ENCODE assay signal across 7 mouse cellular contexts in the genomic region with DNA sequence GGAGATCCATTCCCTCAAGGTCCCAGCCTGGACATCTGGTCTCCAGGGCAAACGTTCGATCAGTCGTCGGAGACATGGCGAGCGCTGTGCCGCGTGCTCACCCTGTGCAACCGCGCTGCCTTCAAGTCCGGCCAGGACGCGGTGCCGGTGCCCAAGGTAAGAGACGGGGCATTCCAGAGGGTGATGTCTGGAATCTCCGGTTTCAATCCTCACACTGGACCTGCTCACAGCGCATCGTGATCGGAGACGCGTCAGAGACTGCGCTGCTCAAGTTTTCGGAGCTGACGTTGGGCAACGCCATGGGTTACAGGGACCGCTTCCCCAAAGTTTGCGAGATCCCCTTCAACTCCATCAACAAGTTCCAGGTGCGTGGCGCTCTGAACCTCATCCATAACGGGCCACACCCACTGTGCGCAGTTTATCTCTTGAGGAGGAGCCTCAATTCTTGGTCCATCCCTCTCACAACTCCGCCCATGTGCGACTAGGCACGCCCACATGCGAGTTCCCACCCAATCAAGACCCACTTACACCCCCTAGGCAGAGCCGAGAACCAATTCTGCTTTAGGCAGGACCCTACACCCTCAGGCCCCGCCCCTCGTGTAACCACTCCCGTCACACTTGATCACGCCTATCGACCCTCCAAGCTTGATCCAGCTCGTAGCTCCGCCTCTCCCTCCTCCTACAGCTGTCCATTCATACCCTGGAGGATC. TPM values are rescaled to one million over a fixed set of nuclear protein-coding genes. Genes with fewer than 3 reads are reported as not detected.
DNase-seq lines count a peak whose midpoint lies in the region; ATAC-seq and TF ChIP-seq lines count a peak whose summit lies in the region.

No protein-coding gene starts in this region.

- H3K4me2 ChIP-seq in intestine, postnatal 0 days (replicated peaks; ENCODE audit: low read depth), result peak overlapping the region; percentile 66
- H3K4me2 ChIP-seq in limb, embryonic 11.5 days (ENCODE audit: low read depth, severe bottlenecking), result peak overlapping the region; percentile 52
- H3K4me2 ChIP-seq in midbrain, embryonic 12.5 days (replicated peaks), result peak overlapping the region; percentile 55

- H3K9ac ChIP-seq in intestine, postnatal 0 days (ENCODE audit: low read depth, low read length), result no peak overlapping the region
- no peak overlapping the region for H3K9ac ChIP-seq in limb, embryonic 11.5 days (ENCODE audit: low read length)
- H3K9ac ChIP-seq in midbrain, embryonic 12.5 days (replicated peaks), result no peak overlapping the region; the same call in 1 of the 2 replicates

- H3K4me1 ChIP-seq in intestine, postnatal 0 days (replicated peaks; ENCODE audit: control insufficient read depth, insufficient read depth, low read length), result no peaks in the 10 kb centered on the region
- H3K4me1 ChIP-seq in limb, embryonic 11.5 days (ENCODE audit: control insufficient read depth, insufficient read depth, low read length), result no peaks in the 10 kb centered on the region
- H3K4me1 ChIP-seq in midbrain, embryonic 12.5 days, result peaks cover 11% of the 10 kb centered on the region; the same call in 1 of the 2 replicates

- no peaks in the 10 kb centered on the region for H3K27me3 ChIP-seq in intestine, postnatal 0 days (replicated peaks; ENCODE audit: control insufficient read depth, insufficient read depth, low read length)
- H3K27me3 ChIP-seq in limb, embryonic 11.5 days (ENCODE audit: control insufficient read depth, insufficient read depth, low read length), result peaks cover 14% of the 10 kb centered on the region
- H3K27me3 ChIP-seq in midbrain, embryonic 12.5 days, result peaks cover 49% of the 10 kb centered on the region

- no peaks in the 10 kb centered on the region for H3K9me3 ChIP-seq in intestine, postnatal 0 days (ENCODE audit: control insufficient read depth)
- no peaks in the 10 kb centered on the region for H3K9me3 ChIP-seq in limb, embryonic 11.5 days (ENCODE audit: control insufficient read depth, low read length)
- no peaks in the 10 kb centered on the region for H3K9me3 ChIP-seq in midbrain, embryonic 12.5 days

- H3K27ac ChIP-seq in intestine, postnatal 0 days (ENCODE audit: low read depth, low read length), result no peak overlapping the region
- H3K27ac ChIP-seq in limb, embryonic 11.5 days (replicated peaks; ENCODE audit: low read depth, low read length), result no peak overlapping the region
- no peak overlapping the region for H3K27ac ChIP-seq in midbrain, embryonic 12.5 days (replicated peaks)

- no peaks in the 10 kb centered on the region for H3K36me3 ChIP-seq in intestine, postnatal 0 days (ENCODE audit: control insufficient read depth, insufficient read depth)
- H3K36me3 ChIP-seq in limb, embryonic 11.5 days (ENCODE audit: control insufficient read depth, insufficient read depth, low read length), result no peaks in the 10 kb centered on the region
- H3K36me3 ChIP-seq in midbrain, embryonic 12.5 days, result no peaks in the 10 kb centered on the region

- ATAC-seq in granulocyte monocyte progenitor cell, adult 5-6 weeks (replicated peaks; ENCODE audit: poor library complexity, severe bottlenecking), result peak; percentile 91
- peak; percentile 90 for ATAC-seq in intestine, postnatal 0 days
- ATAC-seq in limb, embryonic 11.5 days (ENCODE audit: insufficient number of reproducible peaks, low FRiP score, low TSS enrichment, low read depth), result peak; percentile 84
- ATAC-seq in midbrain, embryonic 12.5 days (ENCODE audit: low FRiP score, low read depth), result peak; percentile 96

- H3K4me3 ChIP-seq in intestine, postnatal 0 days (ENCODE audit: low read depth, low read length), result peak overlapping the region; percentile 26
- peak overlapping the region; percentile 21 for H3K4me3 ChIP-seq in limb, embryonic 11.5 days (ENCODE audit: low read depth, low read length)
- H3K4me3 ChIP-seq in midbrain, embryonic 12.5 days, result peak overlapping the region; percentile 36

- no peak for TF ChIP-seq CTCF in intestine, postnatal 0 days (IDR thresholded peaks at IDR 0.05; ENCODE audit: low read depth)

- peak; percentile 100 for DNase-seq in ZHBTc4 (ENCODE audit: low read depth, low spot score)
- peak; percentile 95 for DNase-seq in embryo, embryonic 10.5 days (ENCODE audit: low spot score)
- DNase-seq in limb, embryonic 11.5 days (ENCODE audit: low spot score), result peak; percentile 82
- peak; percentile 69 to 70 for DNase-seq in spleen, adult 18-20 months

- WGBS in intestine, postnatal 0 days, result 4% methylated on average over 43 of the region's 43 CpGs
- 2% methylated on average over 43 of the region's 43 CpGs for WGBS in limb, embryonic 11.5 days
- WGBS in midbrain, embryonic 12.5 days, result 2% methylated on average over 43 of the region's 43 CpGs

RNA-seq across cellular contexts. Expression of a gene that starts 5.2 kb away (rescaled TPM):
- total RNA-seq in granulocyte monocyte progenitor cell, adult 5-6 weeks (2014; fragmentation: Nextera tagmentation), result 1.5 TPM in 1 of 2 replicates, not detected in the other
- 0.22 and 3.5 TPM in 2 replicates for total RNA-seq in granulocyte monocyte progenitor cell, adult 5-6 weeks (2017)
- polyA plus RNA-seq in intestine, postnatal 0 days (2015; fragmentation: Nextera tagmentation; extraction: Ambion mirVana), result 0.35 and 0.80 TPM in 2 replicates
- polyA plus RNA-seq in limb, embryonic 11.5 days (2014; fragmentation: Nextera tagmentation; extraction: Ambion mirVana), result 0.28 and 0.41 TPM in 2 replicates
- polyA plus RNA-seq in midbrain, embryonic 12.5 days (2016; fragmentation: Nextera tagmentation; extraction: Ambion mirVana), result 1.1 and 2.0 TPM in 2 replicates

RNA-seq across cellular contexts. Expression of a gene that starts 12.2 kb away (rescaled TPM):
- 160 and 219 TPM in 2 replicates for total RNA-seq in granulocyte monocyte progenitor cell, adult 5-6 weeks (2014; fragmentation: Nextera tagmentation)
- 71.5 and 106 TPM in 2 replicates for total RNA-seq in granulocyte monocyte progenitor cell, adult 5-6 weeks (2017)
- polyA plus RNA-seq in intestine, postnatal 0 days (2015; fragmentation: Nextera tagmentation; extraction: Ambion mirVana), result 158 and 161 TPM in 2 replicates
- 143 and 149 TPM in 2 replicates for polyA plus RNA-seq in limb, embryonic 11.5 days (2014; fragmentation: Nextera tagmentation; extraction: Ambion mirVana)
- polyA plus RNA-seq in midbrain, embryonic 12.5 days (2016; fragmentation: Nextera tagmentation; extraction: Ambion mirVana), result 149 and 152 TPM in 2 replicates

RNA-seq across cellular contexts. Expression of a gene that starts 18.4 kb away (rescaled TPM):
- not detected in 2 replicates for total RNA-seq in granulocyte monocyte progenitor cell, adult 5-6 weeks (2014; fragmentation: Nextera tagmentation)
- total RNA-seq in granulocyte monocyte progenitor cell, adult 5-6 weeks (2017), result not detected in 2 replicates
- 4.6 and 6.0 TPM in 2 replicates for polyA plus RNA-seq in intestine, postnatal 0 days (2015; fragmentation: Nextera tagmentation; extraction: Ambion mirVana)
- not detected in 2 replicates for polyA plus RNA-seq in limb, embryonic 11.5 days (2014; fragmentation: Nextera tagmentation; extraction: Ambion mirVana)
- not detected in 2 replicates for polyA plus RNA-seq in midbrain, embryonic 12.5 days (2016; fragmentation: Nextera tagmentation; extraction: Ambion mirVana)

RNA-seq across cellular contexts. Expression of a gene that starts 26.3 kb away (rescaled TPM):
- not detected in 2 replicates for total RNA-seq in granulocyte monocyte progenitor cell, adult 5-6 weeks (2014; fragmentation: Nextera tagmentation)
- not detected in 2 replicates for total RNA-seq in granulocyte monocyte progenitor cell, adult 5-6 weeks (2017)
- polyA plus RNA-seq in intestine, postnatal 0 days (2015; fragmentation: Nextera tagmentation; extraction: Ambion mirVana), result not detected in 2 replicates
- polyA plus RNA-seq in limb, embryonic 11.5 days (2014; fragmentation: Nextera tagmentation; extraction: Ambion mirVana), result 0.43 and 0.47 TPM in 2 replicates
- 0.65 and 1.6 TPM in 2 replicates for polyA plus RNA-seq in midbrain, embryonic 12.5 days (2016; fragmentation: Nextera tagmentation; extraction: Ambion mirVana)

RNA-seq across cellular contexts. Expression of a gene that starts 34.1 kb away (rescaled TPM):
- 2.4 and 3.7 TPM in 2 replicates for total RNA-seq in granulocyte monocyte progenitor cell, adult 5-6 weeks (2014; fragmentation: Nextera tagmentation)
- 1.2 TPM in 1 of 2 replicates, not detected in the other for total RNA-seq in granulocyte monocyte progenitor cell, adult 5-6 weeks (2017)
- polyA plus RNA-seq in intestine, postnatal 0 days (2015; fragmentation: Nextera tagmentation; extraction: Ambion mirVana), result 2.7 and 2.9 TPM in 2 replicates
- polyA plus RNA-seq in limb, embryonic 11.5 days (2014; fragmentation: Nextera tagmentation; extraction: Ambion mirVana), result 0.27 and 1.3 TPM in 2 replicates
- 1.6 and 1.8 TPM in 2 replicates for polyA plus RNA-seq in midbrain, embryonic 12.5 days (2016; fragmentation: Nextera tagmentation; extraction: Ambion mirVana)
